Mouse (Mus musculus): Measurements from ENCODE around the gene Ttpal.

The Ttpal gene

DNA sequence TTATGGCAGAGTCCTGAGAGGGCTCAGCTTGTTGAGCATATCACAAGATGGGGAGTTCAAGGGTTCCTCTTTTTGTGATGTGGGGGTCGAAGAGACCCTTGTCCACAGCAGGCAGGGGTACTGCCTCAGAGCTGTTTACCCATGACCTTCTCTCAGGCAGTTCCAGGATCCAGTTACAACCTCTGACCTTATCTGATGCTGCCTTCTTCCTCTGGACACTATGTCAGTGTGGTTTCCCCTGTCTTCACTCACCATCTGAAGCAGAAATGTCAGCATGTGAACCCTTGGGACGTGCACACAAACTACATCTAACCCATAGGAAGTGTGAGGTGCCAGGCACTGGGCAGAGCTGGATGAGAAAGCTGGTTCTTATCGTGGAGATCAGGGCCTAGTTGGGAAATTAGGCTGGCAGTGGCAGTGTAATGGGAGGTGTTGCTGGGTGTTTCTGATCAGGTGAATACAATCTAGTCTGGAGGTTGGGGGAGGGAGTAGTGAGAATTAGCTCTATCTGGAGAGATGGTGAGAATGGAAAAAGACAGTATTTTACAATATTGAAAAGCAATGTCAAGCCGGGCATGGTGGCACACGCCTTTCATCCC, 58.1 kb downstream of the Ttpal start:
- DNase-seq (ENCODE audit: low spot score in 2 of 2), result no peak

DNA sequence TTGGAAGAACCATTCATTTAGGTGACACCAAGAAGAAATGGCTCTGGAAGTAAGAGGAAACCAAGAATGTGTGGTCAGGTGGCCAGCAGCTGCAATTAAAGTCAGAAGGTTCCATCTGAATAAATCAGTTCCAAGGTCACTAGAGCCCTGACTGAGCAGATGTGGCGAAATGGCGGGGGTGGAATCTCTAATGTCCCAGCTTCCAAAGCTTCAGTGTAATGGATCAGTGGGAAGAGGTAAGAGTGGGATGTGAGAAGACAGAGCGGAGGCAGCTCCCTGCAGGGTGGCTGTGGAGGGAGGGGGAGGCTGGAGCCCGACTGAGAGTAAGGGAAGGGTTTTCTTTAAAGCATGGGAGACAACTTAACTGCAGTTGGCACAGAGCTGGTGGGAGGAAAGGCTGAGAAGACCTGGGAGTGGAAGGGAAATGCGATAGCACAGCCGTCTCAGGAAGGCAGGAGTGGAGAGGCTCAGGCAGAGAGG, 59.3 kb downstream of the Ttpal start:
- peak in 1 of 2 experiments; percentile 41 for DNase-seq (ENCODE audit: low spot score in 2 of 2)

DNA sequence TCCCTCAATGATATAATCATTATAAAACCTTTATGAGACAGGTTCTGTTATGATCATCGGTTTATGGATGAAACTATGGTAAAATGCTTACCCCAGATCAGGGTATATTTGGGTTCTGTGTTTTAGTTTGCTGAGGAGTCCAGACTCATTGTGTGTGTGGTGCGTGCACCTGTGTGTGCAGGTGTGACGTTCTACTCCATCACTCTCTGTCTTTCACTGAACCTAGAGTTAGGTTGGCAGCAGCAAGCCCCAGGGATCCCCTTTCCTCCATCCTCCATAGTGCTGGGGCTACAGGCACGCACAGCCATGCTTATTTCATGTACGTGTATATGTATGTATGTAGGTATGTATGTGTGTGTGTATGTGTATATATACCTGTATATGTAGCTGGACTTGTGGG, 60.0 kb downstream of the Ttpal start:
- no peak for DNase-seq (ENCODE audit: low spot score in 2 of 2)

DNA sequence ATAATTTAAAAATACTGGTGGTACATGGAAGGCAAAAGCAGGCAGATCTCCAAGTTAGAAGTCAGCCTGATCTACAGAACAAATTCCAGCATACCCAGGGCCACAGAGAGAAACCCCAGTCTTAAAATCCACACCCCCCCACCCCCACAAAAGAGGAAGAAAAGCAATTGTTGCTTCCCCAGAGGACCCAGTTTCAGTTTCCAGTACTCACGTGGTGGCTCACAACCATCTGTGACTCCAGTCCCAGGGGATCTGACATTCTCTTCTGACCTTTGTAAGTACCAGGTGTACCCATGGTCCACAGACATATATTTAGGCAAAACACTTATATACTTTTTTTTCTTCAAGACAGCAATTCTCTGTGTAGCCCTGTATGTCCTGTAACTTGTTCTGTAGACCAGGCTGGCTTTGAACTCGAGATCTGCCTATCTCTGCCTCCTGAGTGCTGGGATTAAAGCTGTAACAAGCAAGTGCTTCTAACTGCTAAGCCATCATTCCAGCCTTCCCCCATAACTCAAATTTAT, 60.6 kb downstream of the Ttpal start:
- no peak for DNase-seq (ENCODE audit: low spot score in 2 of 2)

DNA sequence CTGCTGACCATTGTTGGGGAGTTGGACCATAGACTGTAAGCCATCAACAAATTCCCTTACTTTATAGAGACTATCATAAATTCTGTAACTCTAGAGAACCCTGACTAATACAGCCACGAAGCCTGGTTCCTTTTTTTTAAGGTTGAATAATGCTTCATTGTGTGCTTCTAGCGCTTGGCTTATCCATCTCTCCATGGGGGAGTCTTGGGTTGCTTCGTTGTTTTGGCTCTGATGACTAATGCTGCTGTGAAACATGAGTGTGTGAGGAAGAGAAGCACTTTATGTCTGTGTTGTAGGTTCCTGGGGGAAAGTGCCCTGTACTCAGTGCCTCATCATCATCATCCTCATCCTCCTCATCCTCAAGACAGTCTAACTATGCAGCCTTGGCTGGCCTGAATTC, 61.8 kb downstream of the Ttpal start:
- DNase-seq (ENCODE audit: low spot score in 2 of 2), result no peak

DNA sequence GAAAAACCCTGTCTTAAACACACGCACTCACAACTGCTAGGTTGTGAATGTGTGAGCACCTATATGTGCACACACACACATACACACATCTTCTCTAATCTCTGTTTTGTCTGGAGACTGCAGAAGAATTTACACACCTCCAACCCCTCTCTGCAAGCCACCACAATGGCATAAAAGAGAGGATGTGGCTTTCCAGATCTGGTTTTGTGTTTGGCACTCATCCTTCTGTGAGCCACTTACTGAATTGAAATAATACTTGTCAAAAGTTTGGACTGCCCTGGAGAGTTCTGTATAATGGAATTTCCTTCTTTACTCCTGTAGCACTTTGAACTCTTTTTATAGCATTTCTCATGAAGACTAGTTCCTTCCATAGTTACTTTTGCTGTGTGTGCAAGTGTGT, 64.9 kb downstream of the Ttpal start:
- DNase-seq (ENCODE audit: low spot score in 2 of 2), result no peak
